Mouse (Mus musculus) lung, adult 2 months (tissue): ENCODE results near the gene Ankrd33b.

ENCODE experiments used
- CTCF ChIP-seq: fragments of 200-500 bp; IDR thresholded peaks from 2 replicates; pipeline ENCODE4 v1.5.1; 2011; ENCODE audit warnings: mild to moderate bottlenecking, low read length, control low read depth; ENCODE audit not compliant: insufficient read depth
- POLR2A ChIP-seq: fragments of 200-500 bp; IDR thresholded peaks from 2 replicates; pipeline ENCODE4 v1.6.1; 2011; ENCODE audit warnings: low read depth, mild to moderate bottlenecking, control low read depth, low read length, borderline replicate concordance; ENCODE audit errors: extremely low read depth

- TF ChIP-seq CTCF (no peak), POLR2A (no peak)
Measured at GRCm38 (mm10) chr15:31412933-31413332, 45.4 kb upstream of the Ankrd33b start.
